Mouse (Mus musculus): ENCODE results near the gene Gm45208. TPM values are rescaled to one million over a fixed set of nuclear protein-coding genes. Genes with fewer than 3 reads are reported as not detected.

Gene Gm45208
- polyA plus RNA-seq (2014; fragmentation: Illumina TruSeq; extraction: RNeasy Lipid Tissue Mini Kit (QIAGEN cat#74804); ENCODE audit: low read depth, low replicate concordance) = not detected

GRCm38 (mm10) chrX:7721514-7722281 is at the start of gene Gm45208:
Gene Gm45208, plus strand, starts transcription at chrX:7722245.

GRCm38 (mm10) chrX:7680864-7681263 is 41.2 kb upstream of the Gm45208 start, which contains the start of gene Magix:
Gene Magix, minus strand, starts transcription at chrX:7681251.

GRCm38 (mm10) chrX:7696954-7697381 is 25.1 kb upstream of the Gm45208 start, which contains the start of gene Gpkow:
Gene Gpkow, plus strand, starts transcription at chrX:7697131.

GRCm38 (mm10) chrX:7714135-7714899 is 7.7 kb upstream of the Gm45208 start, which contains the start of gene Wdr45:
Gene Wdr45, plus strand, starts transcription at chrX:7714333.

GRCm38 (mm10) chrX:7728215-7728921 is 6.3 kb downstream of the Gm45208 start, which contains the start of gene Praf2:
Gene Praf2, plus strand, starts transcription at chrX:7728439.

GRCm38 (mm10) chrX:7750432-7751116 is 28.5 kb downstream of the Gm45208 start, which contains the start of gene Ccdc120:
Gene Ccdc120, minus strand, starts transcription at chrX:7750905.

GRCm38 (mm10) chrX:7762137-7762920 is 40.3 kb downstream of the Gm45208 start, which contains the start of gene Tfe3:
Gene Tfe3, plus strand, starts transcription at chrX:7762560.

Other genes starting within 250 kb of the Gm45208 start
- gene Foxp3, start 148.6 kb upstream of the Gm45208 start, polyA plus RNA-seq (2014; fragmentation: Illumina TruSeq; extraction: RNeasy Lipid Tissue Mini Kit (QIAGEN cat#74804); ENCODE audit: low read depth, low replicate concordance) = not detected
- 1.6 TPM for gene Ppp1r3f, start 148.0 kb upstream of the Gm45208 start, polyA plus RNA-seq (2014; fragmentation: Illumina TruSeq; extraction: RNeasy Lipid Tissue Mini Kit (QIAGEN cat#74804); ENCODE audit: low read depth, low replicate concordance)
- gene Ccdc22, start 116.7 kb upstream of the Gm45208 start, polyA plus RNA-seq (2014; fragmentation: Illumina TruSeq; extraction: RNeasy Lipid Tissue Mini Kit (QIAGEN cat#74804); ENCODE audit: low read depth, low replicate concordance) = 0.13 TPM
- not detected for gene Cacna1f, start 115.2 kb upstream of the Gm45208 start, polyA plus RNA-seq (2014; fragmentation: Illumina TruSeq; extraction: RNeasy Lipid Tissue Mini Kit (QIAGEN cat#74804); ENCODE audit: low read depth, low replicate concordance)
- gene Syp, start 83.8 kb upstream of the Gm45208 start, polyA plus RNA-seq (2014; fragmentation: Illumina TruSeq; extraction: RNeasy Lipid Tissue Mini Kit (QIAGEN cat#74804); ENCODE audit: low read depth, low replicate concordance) = 0.15 TPM
- 0.69 TPM for gene Prickle3, start 65.0 kb upstream of the Gm45208 start, polyA plus RNA-seq (2014; fragmentation: Illumina TruSeq; extraction: RNeasy Lipid Tissue Mini Kit (QIAGEN cat#74804); ENCODE audit: low read depth, low replicate concordance)
- gene Plp2, start 50.9 kb upstream of the Gm45208 start, polyA plus RNA-seq (2014; fragmentation: Illumina TruSeq; extraction: RNeasy Lipid Tissue Mini Kit (QIAGEN cat#74804); ENCODE audit: low read depth, low replicate concordance) = 3.8 TPM
- gene Magix, start 41.0 kb upstream of the Gm45208 start, polyA plus RNA-seq (2014; fragmentation: Illumina TruSeq; extraction: RNeasy Lipid Tissue Mini Kit (QIAGEN cat#74804); ENCODE audit: low read depth, low replicate concordance) = not detected
- 14.2 TPM for gene Gpkow, start 25.1 kb upstream of the Gm45208 start, polyA plus RNA-seq (2014; fragmentation: Illumina TruSeq; extraction: RNeasy Lipid Tissue Mini Kit (QIAGEN cat#74804); ENCODE audit: low read depth, low replicate concordance)
- 1.1 TPM for gene Wdr45, start 7.9 kb upstream of the Gm45208 start, polyA plus RNA-seq (2014; fragmentation: Illumina TruSeq; extraction: RNeasy Lipid Tissue Mini Kit (QIAGEN cat#74804); ENCODE audit: low read depth, low replicate concordance)
- 0.57 TPM for gene Praf2, start 6.2 kb downstream of the Gm45208 start, polyA plus RNA-seq (2014; fragmentation: Illumina TruSeq; extraction: RNeasy Lipid Tissue Mini Kit (QIAGEN cat#74804); ENCODE audit: low read depth, low replicate concordance)
- 0.25 TPM for gene Ccdc120, start 28.7 kb downstream of the Gm45208 start, polyA plus RNA-seq (2014; fragmentation: Illumina TruSeq; extraction: RNeasy Lipid Tissue Mini Kit (QIAGEN cat#74804); ENCODE audit: low read depth, low replicate concordance)
- 8.1 TPM for gene Tfe3, start 40.3 kb downstream of the Gm45208 start, polyA plus RNA-seq (2014; fragmentation: Illumina TruSeq; extraction: RNeasy Lipid Tissue Mini Kit (QIAGEN cat#74804); ENCODE audit: low read depth, low replicate concordance)
- 10.5 TPM for gene Gripap1, start 67.5 kb downstream of the Gm45208 start, polyA plus RNA-seq (2014; fragmentation: Illumina TruSeq; extraction: RNeasy Lipid Tissue Mini Kit (QIAGEN cat#74804); ENCODE audit: low read depth, low replicate concordance)
- gene Kcnd1, start 100.0 kb downstream of the Gm45208 start, polyA plus RNA-seq (2014; fragmentation: Illumina TruSeq; extraction: RNeasy Lipid Tissue Mini Kit (QIAGEN cat#74804); ENCODE audit: low read depth, low replicate concordance) = 0.41 TPM
- gene Otud5, start 119.1 kb downstream of the Gm45208 start, polyA plus RNA-seq (2014; fragmentation: Illumina TruSeq; extraction: RNeasy Lipid Tissue Mini Kit (QIAGEN cat#74804); ENCODE audit: low read depth, low replicate concordance) = 12.9 TPM
- 3.4 TPM for gene Pim2, start 156.0 kb downstream of the Gm45208 start, polyA plus RNA-seq (2014; fragmentation: Illumina TruSeq; extraction: RNeasy Lipid Tissue Mini Kit (QIAGEN cat#74804); ENCODE audit: low read depth, low replicate concordance)
- 1.7 TPM for gene Slc35a2, start 161.8 kb downstream of the Gm45208 start, polyA plus RNA-seq (2014; fragmentation: Illumina TruSeq; extraction: RNeasy Lipid Tissue Mini Kit (QIAGEN cat#74804); ENCODE audit: low read depth, low replicate concordance)
- gene Pqbp1, start 177.0 kb downstream of the Gm45208 start, polyA plus RNA-seq (2014; fragmentation: Illumina TruSeq; extraction: RNeasy Lipid Tissue Mini Kit (QIAGEN cat#74804); ENCODE audit: low read depth, low replicate concordance) = 2.6 TPM
- gene Timm17b, start 177.1 kb downstream of the Gm45208 start, polyA plus RNA-seq (2014; fragmentation: Illumina TruSeq; extraction: RNeasy Lipid Tissue Mini Kit (QIAGEN cat#74804); ENCODE audit: low read depth, low replicate concordance) = 1.5 TPM
- not detected for gene Gm10491, start 185.6 kb downstream of the Gm45208 start, polyA plus RNA-seq (2014; fragmentation: Illumina TruSeq; extraction: RNeasy Lipid Tissue Mini Kit (QIAGEN cat#74804); ENCODE audit: low read depth, low replicate concordance)
- not detected for gene Gm10490, start 187.3 kb downstream of the Gm45208 start, polyA plus RNA-seq (2014; fragmentation: Illumina TruSeq; extraction: RNeasy Lipid Tissue Mini Kit (QIAGEN cat#74804); ENCODE audit: low read depth, low replicate concordance)
- not detected for gene Pcsk1n, start 197.6 kb downstream of the Gm45208 start, polyA plus RNA-seq (2014; fragmentation: Illumina TruSeq; extraction: RNeasy Lipid Tissue Mini Kit (QIAGEN cat#74804); ENCODE audit: low read depth, low replicate concordance)
- 0.20 TPM for gene Eras, start 206.4 kb downstream of the Gm45208 start, polyA plus RNA-seq (2014; fragmentation: Illumina TruSeq; extraction: RNeasy Lipid Tissue Mini Kit (QIAGEN cat#74804); ENCODE audit: low read depth, low replicate concordance)
- 9.8 TPM for gene Hdac6, start 225.6 kb downstream of the Gm45208 start, polyA plus RNA-seq (2014; fragmentation: Illumina TruSeq; extraction: RNeasy Lipid Tissue Mini Kit (QIAGEN cat#74804); ENCODE audit: low read depth, low replicate concordance)

Measured in testis, adult 10 weeks (tissue).